ENCODE assay signal across 1 mouse cellular context in genomic region chr17:47740186-47740585, GRCm38 (mm10).
TF ChIP-seq lines count a peak whose summit lies in the region.

No protein-coding gene starts in this region.

TF ChIP-seq in CH12.LX, 34 proteins besides CTCF, POLR2A, EP300 and RAD21:
- TF ChIP-seq SMC3 (IDR thresholded peaks at IDR 0.05; ENCODE audit: low read depth, low read length) (peak; percentile 23; the same call in 1 of the 2 replicates), NRF1 (IDR thresholded peaks at IDR 0.05; ENCODE audit: low read depth, low read length) (no peak)
TF ChIP-seq in CH12.LX: peak in this region for 1.
